Mouse (Mus musculus) mouse trophoblast stem cell (cell line): ENCODE measurements at regions not wholly inside any gene's neighbourhood (a gene's known extent, or its start where the extent isn't known, plus 50 kb on each side); places are given as distances from the start of the nearest gene placed in this dataset.

Experiments
- in situ Hi-C, 2 experiments: fragments of 300-500 bp; cut with MseI, MboI; formaldehyde crosslinking; loops; 2 replicates in 1 of 2; 3 replicates in 1 of 2; pipeline ENCODE4 v1.15.1; 2025

GRCm38 (mm10) chr6:41225382-41225781 lies 76.7 kb upstream of the Try4 start:
- in situ Hi-C loops = no loop called here

GRCm38 (mm10) chr6:41218415-41218814 lies 83.7 kb upstream of the Try4 start:
- in situ Hi-C loops = no loop called here

GRCm38 (mm10) chr6:41215857-41216256 lies 86.2 kb upstream of the Try4 start:
- in situ Hi-C loops = no loop called here

- in situ Hi-C loops = no loop called here
Measured at GRCm38 (mm10) chr6:41205864-41206263, 96.2 kb upstream of the Try4 start.

- in situ Hi-C loops = no loop called here
Measured at GRCm38 (mm10) chr6:41202882-41203281, 99.2 kb upstream of the Try4 start.

GRCm38 (mm10) chr6:41202302-41202701 lies 99.8 kb upstream of the Try4 start:
- in situ Hi-C loops = no loop called here

- in situ Hi-C loops = no loop called here
Measured at GRCm38 (mm10) chr6:41194464-41194863, 107.6 kb upstream of the Try4 start.

- in situ Hi-C loops = no loop called here
Measured at GRCm38 (mm10) chr6:41191734-41192326, 110.2 kb upstream of the Try4 start.

GRCm38 (mm10) chr6:41188910-41189309 lies 113.2 kb upstream of the Try4 start:
- in situ Hi-C loops = no loop called here

- in situ Hi-C loops = no loop called here
Measured at GRCm38 (mm10) chr6:41187966-41188365, 114.1 kb upstream of the Try4 start.

- in situ Hi-C loops = no loop called here
Measured at GRCm38 (mm10) chr6:41178896-41179295, 123.2 kb upstream of the Try4 start.

- in situ Hi-C loops = no loop called here
Measured at GRCm38 (mm10) chr6:41178019-41178418, 124.0 kb upstream of the Try4 start.

- in situ Hi-C loops = no loop called here
Measured at GRCm38 (mm10) chr6:41177152-41177551, 124.9 kb upstream of the Try4 start.

- in situ Hi-C loops = no loop called here
Measured at GRCm38 (mm10) chr6:41176034-41176433, 126.0 kb upstream of the Try4 start.

GRCm38 (mm10) chr6:41163491-41163890 lies 128.2 kb upstream of the 2210010C04Rik start:
- in situ Hi-C loops = no loop called here

GRCm38 (mm10) chr6:41161693-41162092 lies 126.4 kb upstream of the 2210010C04Rik start:
- in situ Hi-C loops = no loop called here

GRCm38 (mm10) chr6:41152101-41152500 lies 116.8 kb upstream of the 2210010C04Rik start:
- in situ Hi-C loops = no loop called here

GRCm38 (mm10) chr6:41151542-41151941 lies 116.2 kb upstream of the 2210010C04Rik start:
- in situ Hi-C loops = no loop called here

- in situ Hi-C loops = loop anchor here in 1 of 2 experiments (25.0 kb wide), 1 partner anchor 396 kb away; no protein-coding TSS in a partner anchor
Measured at GRCm38 (mm10) chr6:41140916-41141315, 105.6 kb upstream of the 2210010C04Rik start.

- in situ Hi-C loops = loop anchor here in 1 of 2 experiments (25.0 kb wide), 1 partner anchor 400 kb away; no protein-coding TSS in a partner anchor
Measured at GRCm38 (mm10) chr6:41137401-41137777, 102.1 kb upstream of the 2210010C04Rik start.

GRCm38 (mm10) chr6:41136717-41137400 lies 101.5 kb upstream of the 2210010C04Rik start:
- in situ Hi-C loops = loop anchor here in 1 of 2 experiments (25.0 kb wide), 1 partner anchor 400 kb away; no protein-coding TSS in a partner anchor

- in situ Hi-C loops = loop anchor here in 1 of 2 experiments (25.0 kb wide), 1 partner anchor 402 kb away; no protein-coding TSS in a partner anchor
Measured at GRCm38 (mm10) chr6:41135160-41135559, 99.9 kb upstream of the 2210010C04Rik start.

- in situ Hi-C loops = loop anchor here in 1 of 2 experiments (25.0 kb wide), 1 partner anchor 407 kb away; no protein-coding TSS in a partner anchor
Measured at GRCm38 (mm10) chr6:41129906-41130305, 94.6 kb upstream of the 2210010C04Rik start.
